Mouse (Mus musculus): ENCODE measurements around the gene C1qtnf2. TPM values are rescaled to one million over a fixed set of nuclear protein-coding genes. Genes with fewer than 3 reads are reported as not detected.

C1qtnf2 gene
- polyA plus RNA-seq, 1 experiment from 2014 or later = 0.45 TPM

DNA sequence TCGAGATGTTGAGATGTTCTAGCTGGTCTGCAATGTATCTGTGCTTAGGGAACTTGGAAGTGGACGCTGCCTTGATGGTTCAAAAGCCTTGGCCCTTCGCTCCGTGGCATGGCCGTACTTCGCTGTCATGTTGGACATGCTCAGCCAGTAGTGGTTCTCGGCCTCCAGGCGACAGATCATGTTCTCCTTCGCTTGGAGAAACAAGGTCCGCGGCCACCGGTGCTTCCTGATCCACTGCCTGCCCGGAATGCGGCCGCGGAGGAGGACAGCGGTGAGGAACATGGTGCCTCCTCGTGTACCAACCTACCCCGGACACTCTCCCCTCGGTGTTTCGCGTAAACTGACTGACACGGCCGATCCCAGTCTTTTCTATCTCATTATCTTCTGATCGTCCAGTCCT is 10.9 kb upstream of the C1qtnf2 start:
- DNase-seq (ENCODE audit: low spot score) = no peak
- Histone ChIP-seq H3K27me3 (ENCODE audit: low read depth, poor library complexity, severe bottlenecking) (no peaks in the 10 kb centered on the region), H3K36me3 (no peaks in the 10 kb centered on the region), H3K9me3 (replicated peaks) (no peaks in the 10 kb centered on the region), H3K27ac (no peak overlapping the region), H3K4me1 (no peaks in the 10 kb centered on the region), H3K4me3 (no peak overlapping the region)
- 95% methylated on average over 25 of the region's 25 CpGs for WGBS

- DNase-seq (ENCODE audit: low spot score) = no peak
- Histone ChIP-seq H3K4me3 (no peak overlapping the region), H3K9me3 (replicated peaks) (no peaks in the 10 kb centered on the region), H3K27ac (no peak overlapping the region), H3K4me1 (peaks cover 7% of the 10 kb centered on the region), H3K36me3 (no peaks in the 10 kb centered on the region), H3K27me3 (ENCODE audit: low read depth, poor library complexity, severe bottlenecking) (peaks cover 20% of the 10 kb centered on the region; the same call in 1 of the 2 replicates)
- 67% methylated on average over 5 of the region's 5 CpGs for WGBS
These were observed 4.0 kb upstream of the C1qtnf2 start for GRCm38 (mm10) chr11:43470118-43470517.

- H3K4me3 ChIP-seq = no peak overlapping the region
- no peaks in the 10 kb centered on the region for H3K36me3 ChIP-seq
- 82% methylated on average over 6 of the region's 6 CpGs for WGBS
- no peaks in the 10 kb centered on the region for H3K9me3 ChIP-seq (replicated peaks)
- H3K27me3 ChIP-seq (ENCODE audit: low read depth, poor library complexity, severe bottlenecking) = peaks cover 24% of the 10 kb centered on the region; the same call in 1 of the 2 replicates
- peaks cover 7% of the 10 kb centered on the region for H3K4me1 ChIP-seq
- DNase-seq (ENCODE audit: low spot score) = no peak
- H3K27ac ChIP-seq = no peak overlapping the region
These were observed 2.9 kb upstream of the C1qtnf2 start for GRCm38 (mm10) chr11:43470881-43471820.

DNA sequence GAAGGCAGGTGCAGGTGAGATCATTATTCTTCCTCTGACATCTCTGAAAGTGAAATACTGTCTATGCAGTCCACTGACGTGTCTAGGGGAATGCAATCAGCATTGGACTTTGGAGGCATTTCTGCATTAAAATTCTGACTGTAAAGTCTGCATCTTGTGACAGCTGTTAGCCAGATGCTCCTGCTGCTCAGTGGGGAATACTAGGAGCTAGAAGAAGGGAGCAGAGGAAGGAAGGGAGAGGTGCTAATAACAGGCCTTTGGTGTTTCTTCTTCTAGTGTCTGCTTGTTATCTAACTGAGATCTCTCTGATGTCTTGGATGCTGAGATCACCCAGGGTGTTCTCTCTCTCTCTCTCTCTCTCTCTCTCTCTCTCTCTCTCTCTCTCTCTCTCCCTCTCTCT is 961 bp upstream of the C1qtnf2 start:
- 40% methylated on average over 1 of the region's 1 CpGs for WGBS
- H3K27ac ChIP-seq = no peak overlapping the region
- peaks cover 7% of the 10 kb centered on the region for H3K4me1 ChIP-seq
- no peaks in the 10 kb centered on the region for H3K9me3 ChIP-seq (replicated peaks)
- no peaks in the 10 kb centered on the region for H3K36me3 ChIP-seq
- H3K4me3 ChIP-seq = no peak overlapping the region
- DNase-seq (ENCODE audit: low spot score) = no peak
- H3K27me3 ChIP-seq (ENCODE audit: low read depth, poor library complexity, severe bottlenecking) = peaks cover 24% of the 10 kb centered on the region; the same call in 1 of the 2 replicates

DNA sequence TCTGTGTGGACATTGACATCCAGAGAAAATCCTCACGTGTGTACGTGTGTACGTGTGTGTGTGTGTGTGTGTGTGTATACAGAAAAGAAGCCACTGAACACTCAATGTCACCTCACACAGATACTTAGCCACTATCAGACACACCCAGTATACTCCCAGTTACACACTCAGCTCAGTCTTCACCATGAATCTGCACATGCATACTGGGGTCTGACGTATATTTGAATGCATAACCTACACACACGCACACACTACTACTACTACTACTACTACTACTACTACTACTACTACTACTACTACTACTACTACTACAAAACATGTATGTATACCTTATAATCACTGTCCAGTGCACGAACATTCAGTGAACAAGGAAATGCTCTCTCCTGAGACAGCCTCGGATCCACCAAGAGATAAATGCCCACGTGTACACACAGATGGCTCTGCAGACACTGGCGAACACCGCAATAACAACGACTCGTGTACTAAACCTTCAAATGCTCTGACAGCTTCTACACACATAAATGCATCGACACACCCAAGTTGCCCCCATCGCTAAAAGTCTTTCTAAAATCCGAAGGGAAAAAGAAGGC is 346 bp upstream of the C1qtnf2 start:
- peak; percentile 20 for DNase-seq (ENCODE audit: low spot score)
- Histone ChIP-seq H3K27me3 (ENCODE audit: low read depth, poor library complexity, severe bottlenecking) (peaks cover 24% of the 10 kb centered on the region; the same call in 1 of the 2 replicates), H3K36me3 (no peaks in the 10 kb centered on the region), H3K9me3 (replicated peaks) (no peaks in the 10 kb centered on the region), H3K4me3 (peak overlapping the region; percentile 45), H3K4me1 (peaks cover 7% of the 10 kb centered on the region), H3K27ac (0 out of 2 replicates have a peak overlapping the region, but pooled peaks have one; percentile 32)
- WGBS = 63% methylated on average over 15 of the region's 15 CpGs

DNA sequence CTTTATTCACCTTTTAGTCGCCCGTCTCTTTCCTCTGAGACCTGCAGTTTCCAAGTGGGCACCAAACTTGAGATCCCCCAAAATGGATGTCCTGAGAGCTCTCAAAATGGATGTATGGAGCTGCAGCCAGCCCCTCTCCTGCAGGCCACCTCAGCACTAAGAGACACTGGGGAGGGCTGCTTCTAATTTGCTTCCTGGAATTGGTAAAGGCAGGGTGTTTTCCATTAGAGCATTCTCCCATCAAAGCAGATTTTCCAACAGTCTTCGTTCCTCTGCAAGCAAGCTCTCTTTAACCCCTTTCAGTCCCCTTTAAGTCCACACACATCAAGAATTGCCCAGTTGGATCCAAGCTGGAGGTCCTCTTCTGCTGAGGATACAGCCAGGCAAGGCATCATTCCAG is 5.3 kb downstream of the C1qtnf2 start:
- 68% methylated on average over 3 of the region's 3 CpGs for WGBS
- H3K4me3 ChIP-seq = no peak overlapping the region
- peaks cover 12% of the 10 kb centered on the region; the same call in 1 of the 2 replicates for H3K27me3 ChIP-seq (ENCODE audit: low read depth, poor library complexity, severe bottlenecking)
- H3K27ac ChIP-seq = no peak overlapping the region
- H3K9me3 ChIP-seq (replicated peaks) = no peaks in the 10 kb centered on the region
- no peaks in the 10 kb centered on the region for H3K36me3 ChIP-seq
- DNase-seq (ENCODE audit: low spot score) = no peak
- H3K4me1 ChIP-seq = peaks cover 54% of the 10 kb centered on the region

GRCm38 (mm10) chr11:43480561-43480960 is 6.5 kb downstream of the C1qtnf2 start:
- Histone ChIP-seq H3K27me3 (ENCODE audit: low read depth, poor library complexity, severe bottlenecking) (0 out of 2 replicates have a peak, but pooled peaks cover under 1% of the 10 kb centered on the region), H3K27ac (peak overlapping the region; percentile 64), H3K36me3 (no peaks in the 10 kb centered on the region), H3K9me3 (replicated peaks) (no peaks in the 10 kb centered on the region), H3K4me3 (no peak overlapping the region), H3K4me1 (peaks cover 57% of the 10 kb centered on the region)
- WGBS = 43% methylated on average over 5 of the region's 5 CpGs
- no peak for DNase-seq (ENCODE audit: low spot score)

- Histone ChIP-seq H3K4me3 (no peak overlapping the region), H3K27me3 (ENCODE audit: low read depth, poor library complexity, severe bottlenecking) (no peaks in the 10 kb centered on the region), H3K4me1 (peaks cover 57% of the 10 kb centered on the region), H3K9me3 (replicated peaks) (no peaks in the 10 kb centered on the region), H3K36me3 (no peaks in the 10 kb centered on the region), H3K27ac (peak overlapping the region; percentile 42; the same call in 1 of the 2 replicates)
- WGBS = 21% methylated on average over 3 of the region's 3 CpGs
- no peak for DNase-seq (ENCODE audit: low spot score)
These were observed 7.8 kb downstream of the C1qtnf2 start for GRCm38 (mm10) chr11:43481672-43482522.

DNA sequence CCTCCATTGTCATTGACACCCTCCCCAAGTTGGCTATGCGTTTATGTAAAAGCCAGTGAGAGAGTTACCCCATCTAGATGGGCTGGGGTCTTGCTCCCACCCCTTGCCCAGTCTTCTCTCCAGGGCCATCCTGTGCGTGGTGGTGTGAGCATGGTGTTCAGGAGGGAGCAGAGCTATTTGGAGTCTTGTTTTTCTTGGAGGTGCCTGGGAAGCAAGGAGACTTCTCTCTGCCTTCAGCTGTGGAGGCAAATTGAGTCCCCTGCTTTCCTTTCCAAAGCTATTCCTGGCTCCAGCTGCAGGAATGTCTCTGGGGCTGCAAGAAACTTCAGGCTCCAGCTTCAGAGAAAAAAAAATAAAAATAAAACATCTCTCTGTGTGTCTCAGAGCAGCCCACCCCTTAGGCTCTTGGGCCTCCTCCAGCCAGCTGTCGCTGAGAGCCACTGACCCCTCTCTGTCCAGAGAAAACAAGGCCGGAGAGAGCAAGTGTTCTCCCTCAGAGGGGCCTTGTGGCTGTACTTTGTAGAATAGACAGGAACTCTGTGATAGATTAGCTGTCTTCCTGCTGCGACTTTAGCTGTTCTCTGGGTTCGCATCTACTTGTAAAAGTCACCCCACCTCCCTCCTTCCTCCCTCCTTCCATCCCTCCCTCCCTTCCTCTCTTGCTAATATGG is 9.2 kb downstream of the C1qtnf2 start:
- WGBS = 31% methylated on average over 6 of the region's 6 CpGs

DNA sequence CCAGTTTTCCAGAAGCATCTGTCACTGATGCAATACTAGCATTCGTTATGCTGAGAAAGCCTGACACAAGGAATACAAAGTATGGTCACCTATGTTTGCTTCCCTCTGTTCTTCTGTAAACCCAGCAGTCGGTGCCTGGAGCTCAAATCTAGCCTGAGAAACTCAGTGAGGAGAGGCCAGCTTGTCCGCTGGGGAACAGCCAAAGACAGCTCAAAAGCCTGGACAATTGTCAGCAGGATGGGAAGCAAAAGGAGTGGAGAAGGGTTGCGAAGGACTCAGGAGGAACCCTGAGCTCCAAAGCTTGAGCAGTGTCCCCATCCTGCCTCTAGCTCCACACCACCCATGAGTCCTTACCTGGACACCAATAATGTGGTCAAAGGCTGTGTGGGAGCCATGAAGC is 10.0 kb downstream of the C1qtnf2 start:
- Histone ChIP-seq H3K9me3 (replicated peaks) (no peaks in the 10 kb centered on the region), H3K27ac (0 out of 2 replicates have a peak overlapping the region, but pooled peaks have one; percentile 2), H3K4me3 (no peak overlapping the region), H3K4me1 (peaks cover 54% of the 10 kb centered on the region), H3K36me3 (no peaks in the 10 kb centered on the region), H3K27me3 (ENCODE audit: low read depth, poor library complexity, severe bottlenecking) (no peaks in the 10 kb centered on the region)
- no peak for DNase-seq (ENCODE audit: low spot score)
- whole genome bisulfite sequencing = 79% methylated on average over 4 of the region's 4 CpGs

More for the DNA sequence above, 9.2 kb downstream of the C1qtnf2 start:
- DNase-seq (ENCODE audit: low spot score) = no peak
- Histone ChIP-seq H3K4me3 (no peak overlapping the region), H3K4me1 (peaks cover 57% of the 10 kb centered on the region), H3K9me3 (replicated peaks) (no peaks in the 10 kb centered on the region), H3K27me3 (ENCODE audit: low read depth, poor library complexity, severe bottlenecking) (no peaks in the 10 kb centered on the region), H3K27ac (peak overlapping the region; percentile 31), H3K36me3 (no peaks in the 10 kb centered on the region)

DNA sequence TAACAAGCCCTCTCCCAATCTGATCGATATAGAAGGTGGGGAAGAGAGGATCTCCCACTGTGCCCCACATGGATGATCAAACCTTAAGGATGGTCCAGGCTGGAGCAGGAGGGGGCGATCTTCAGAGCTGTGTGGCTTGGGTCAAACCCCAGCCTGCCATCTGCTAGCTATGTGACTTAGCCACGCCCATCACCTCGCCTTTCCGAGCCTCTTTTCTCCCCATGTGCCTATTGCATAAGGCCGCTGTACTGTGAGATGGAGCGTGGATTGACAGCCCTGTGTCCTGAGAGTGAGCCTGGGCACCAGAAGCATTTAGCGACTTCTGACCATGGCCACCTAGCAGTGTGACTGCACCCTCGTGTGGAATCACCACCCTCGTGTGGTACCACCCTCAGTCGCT is 10.6 kb downstream of the C1qtnf2 start:
- H3K27ac ChIP-seq = no peak overlapping the region
- DNase-seq (ENCODE audit: low spot score) = no peak
- peaks cover 48% of the 10 kb centered on the region for H3K4me1 ChIP-seq
- no peaks in the 10 kb centered on the region for H3K27me3 ChIP-seq (ENCODE audit: low read depth, poor library complexity, severe bottlenecking)
- no peaks in the 10 kb centered on the region for H3K9me3 ChIP-seq (replicated peaks)
- 42% methylated on average over 11 of the region's 11 CpGs for WGBS
- H3K4me3 ChIP-seq = no peak overlapping the region
- H3K36me3 ChIP-seq = no peaks in the 10 kb centered on the region

GRCm38 (mm10) chr11:43485855-43486254 is 11.8 kb downstream of the C1qtnf2 start:
- Histone ChIP-seq H3K4me1 (peaks cover 36% of the 10 kb centered on the region), H3K36me3 (no peaks in the 10 kb centered on the region), H3K27me3 (ENCODE audit: low read depth, poor library complexity, severe bottlenecking) (no peaks in the 10 kb centered on the region), H3K4me3 (no peak overlapping the region), H3K9me3 (replicated peaks) (no peaks in the 10 kb centered on the region), H3K27ac (no peak overlapping the region)
- no peak for DNase-seq (ENCODE audit: low spot score)
- 90% methylated on average over 9 of the region's 9 CpGs for WGBS

Data from limb, embryonic 10.5 days (tissue).